Comparison of ENCODE assay signal across 8 mouse cellular contexts in genomic region chr6:124744755-124745321, GRCm38 (mm10). TPM values are rescaled to one million over a fixed set of nuclear protein-coding genes. Genes with fewer than 3 reads are reported as not detected.
A peak's percentile ranks its signal among the peaks of the same experiment; 100 is the strongest.
DNase-seq lines count a peak whose midpoint lies in the region; ATAC-seq and TF ChIP-seq lines count a peak whose summit lies in the region.

No protein-coding gene starts in this region.

- H3K27ac ChIP-seq in thymus, adult 2 months (ENCODE audit: control insufficient read depth, insufficient read depth, low read length): no peak overlapping the region
- H3K27ac ChIP-seq in intestine, postnatal 0 days (ENCODE audit: low read depth, low read length): no peak overlapping the region

- no peaks in the 10 kb centered on the region for H3K9me3 ChIP-seq in intestine, postnatal 0 days (ENCODE audit: control insufficient read depth)

- no peak for TF ChIP-seq CTCF in thymus, adult 2 months (IDR thresholded peaks at IDR 0.05; ENCODE audit: borderline replicate concordance, control insufficient read depth, extremely low read depth, insufficient read depth, low read length, poor library complexity)
- TF ChIP-seq CTCF in intestine, postnatal 0 days (IDR thresholded peaks at IDR 0.05; ENCODE audit: low read depth): no peak

- ATAC-seq in intestine, postnatal 0 days: no peak

- no peaks in the 10 kb centered on the region for H3K36me3 ChIP-seq in thymus, adult 2 months (ENCODE audit: control insufficient read depth, insufficient read depth, low read length)
- peaks cover 45% of the 10 kb centered on the region for H3K36me3 ChIP-seq in intestine, postnatal 0 days (ENCODE audit: control insufficient read depth, insufficient read depth)
- H3K36me3 ChIP-seq in myocyte (ENCODE audit: control insufficient read depth, insufficient read depth): peaks cover 4% of the 10 kb centered on the region

- intact Hi-C loops in gastrocnemius, postnatal 14 days (cut with DNase I; ENCODE audit: low total_unique reads): loop anchor here (5.0 kb wide), 1 partner anchor 33 kb away; the partner anchor contains the start of genes Emg1 and Phb2
- intact Hi-C loops in gastrocnemius, postnatal 36 days (cut with DNase I): no loop called here

- H3K4me1 ChIP-seq in thymus, adult 2 months (replicated peaks; ENCODE audit: control insufficient read depth, insufficient read depth, low read length): peaks cover 25% of the 10 kb centered on the region
- 0 out of 2 replicates have a peak, but pooled peaks cover 5% of the 10 kb centered on the region for H3K4me1 ChIP-seq in intestine, postnatal 0 days (replicated peaks; ENCODE audit: control insufficient read depth, insufficient read depth, low read length)

- 0 out of 2 replicates have a peak overlapping the region, but pooled peaks have one; percentile 11 for H3K4me3 ChIP-seq in thymus, adult 2 months (ENCODE audit: control insufficient read depth, insufficient read depth, low read length)
- peak overlapping the region; percentile 55; the same call in 1 of the 2 replicates for H3K4me3 ChIP-seq in intestine, postnatal 0 days (ENCODE audit: low read depth, low read length)
- H3K4me3 ChIP-seq in myocyte: peak overlapping the region; percentile 22

- no peaks in the 10 kb centered on the region for H3K27me3 ChIP-seq in thymus, adult 2 months (ENCODE audit: control insufficient read depth, insufficient read depth, low read length)
- no peaks in the 10 kb centered on the region for H3K27me3 ChIP-seq in intestine, postnatal 0 days (replicated peaks; ENCODE audit: control insufficient read depth, insufficient read depth, low read length)
- H3K27me3 ChIP-seq in myocyte (ENCODE audit: control insufficient read depth, insufficient read depth, insufficient read length): no peaks in the 10 kb centered on the region

- H3K79me2 ChIP-seq in myocyte (ENCODE audit: control insufficient read depth, insufficient read depth): peaks cover 2% of the 10 kb centered on the region

- H3K9ac ChIP-seq in intestine, postnatal 0 days (ENCODE audit: low read depth, low read length): 0 out of 2 replicates have a peak overlapping the region, but pooled peaks have one; percentile 82

- peak; percentile 18 for DNase-seq in gastrocnemius, postnatal 14 days
- no peak for DNase-seq in gastrocnemius, postnatal 36 days
- DNase-seq in thymus, adult 2 months: no peak
- no peak for DNase-seq in thymus, postnatal 25 days
- no peak for DNase-seq in layer of hippocampus, postnatal 25 days (ENCODE audit: extremely low spot score in 1 of 2, low spot score in 1 of 2)
- DNase-seq in layer of hippocampus, adult 18-20 months (ENCODE audit: low spot score in 2 of 2): no peak

- H3ac ChIP-seq in myocyte (ENCODE audit: control insufficient read depth, insufficient read length): peak overlapping the region; percentile 33

- WGBS in thymus, adult 2 months: 74% methylated on average over 26 of the region's 26 CpGs
- WGBS in intestine, postnatal 0 days: 70% methylated on average over 26 of the region's 26 CpGs

- TF ChIP-seq POLR2A in thymus, adult 2 months (IDR thresholded peaks at IDR 0.05; ENCODE audit: control insufficient read depth, extremely low read depth, insufficient read depth, low read length, poor library complexity): no peak
- TF ChIP-seq POLR2A in myocyte (IDR thresholded peaks at IDR 0.05; ENCODE audit: insufficient read length, low read depth): no peak

- peak overlapping the region; percentile 98 for H3K4me2 ChIP-seq in intestine, postnatal 0 days (replicated peaks; ENCODE audit: low read depth)
- H3K4me2 ChIP-seq in myocyte (ENCODE audit: low read depth): peak overlapping the region; percentile 58

TF ChIP-seq in myocyte, 11 proteins besides CTCF, POLR2A, EP300 and RAD21:
- no peak for TF ChIP-seq MAX (IDR thresholded peaks at IDR 0.05; ENCODE audit: low read depth)
- TF ChIP-seq SRF (IDR thresholded peaks at IDR 0.05; ENCODE audit: control insufficient read depth, insufficient read length, low read depth): no peak
- no peak for TF ChIP-seq MYOG (IDR thresholded peaks at IDR 0.05; ENCODE audit: control insufficient read depth in 1 of 3, insufficient read depth in 1 of 3, insufficient read length in 2 of 3, low read depth in 2 of 3)
- peak; percentile 79 for TF ChIP-seq POLR2AphosphoS2 (IDR thresholded peaks at IDR 0.05; ENCODE audit: insufficient read length, low read depth)
- no peak for TF ChIP-seq E2F4 (IDR thresholded peaks at IDR 0.05; ENCODE audit: insufficient read depth)

RNA-seq across cellular contexts. Expression of gene Grcc10, which starts 3.7 kb away (rescaled TPM):
- total RNA-seq in gastrocnemius, postnatal 14 days (2021): 100 to 1,000 TPM; 207 to 228 TPM
- 100 to 1,000 TPM; 150 to 160 TPM for total RNA-seq in gastrocnemius, postnatal 36 days (2021)
- 265 and 352 TPM in 2 replicates for polyA plus RNA-seq in thymus, adult 2 months (2012; rRNA removed)
- 238 and 259 TPM in 2 replicates for polyA plus RNA-seq in intestine, postnatal 0 days (2015; fragmentation: Nextera tagmentation; extraction: Ambion mirVana)
- polyA plus RNA-seq in myocyte (2012; fragmentation: generic; extraction: Trizol): 287 TPM
- 100 to 1,000 TPM; 350 to 372 TPM for total RNA-seq in layer of hippocampus, postnatal 25 days (2021)
- total RNA-seq in layer of hippocampus, adult 18-20 months (2021): 100 to 1,000 TPM; 358 to 368 TPM

RNA-seq across cellular contexts. Expression of gene Ptpn6, which starts 6.3 kb away (rescaled TPM):
- total RNA-seq in gastrocnemius, postnatal 14 days (2021): 1 to 10 TPM; 1.7 to 1.9 TPM
- total RNA-seq in gastrocnemius, postnatal 36 days (2021): 1 to 10 TPM in 1 of 2 experiments, under 1 TPM in 1; 0.64 to 2.5 TPM
- 210 and 212 TPM in 2 replicates for polyA plus RNA-seq in thymus, adult 2 months (2012; rRNA removed)
- 17.4 TPM in 2 replicates for polyA plus RNA-seq in intestine, postnatal 0 days (2015; fragmentation: Nextera tagmentation; extraction: Ambion mirVana)
- 3.1 TPM for polyA plus RNA-seq in myocyte (2012; fragmentation: generic; extraction: Trizol)
- 1 to 10 TPM; 2.9 to 4.0 TPM for total RNA-seq in layer of hippocampus, postnatal 25 days (2021)
- total RNA-seq in layer of hippocampus, adult 18-20 months (2021): 1 to 10 TPM; 4.1 to 4.6 TPM

RNA-seq across cellular contexts. Expression of gene Gm45234, which starts 11.0 kb away (rescaled TPM):
- total RNA-seq in gastrocnemius, postnatal 14 days (2021): not detected
- total RNA-seq in gastrocnemius, postnatal 36 days (2021): under 1 TPM in 1 of 2 experiments, not detected in 1; 0.08 TPM
- not detected in 2 replicates for polyA plus RNA-seq in thymus, adult 2 months (2012; rRNA removed)
- polyA plus RNA-seq in intestine, postnatal 0 days (2015; fragmentation: Nextera tagmentation; extraction: Ambion mirVana): not detected in 2 replicates
- polyA plus RNA-seq in myocyte (2012; fragmentation: generic; extraction: Trizol): not detected
- under 1 TPM in 1 of 2 experiments, not detected in 1; 0.71 TPM for total RNA-seq in layer of hippocampus, postnatal 25 days (2021)
- total RNA-seq in layer of hippocampus, adult 18-20 months (2021): not detected

RNA-seq across cellular contexts. Expression of gene Atn1, which starts 11.5 kb away (rescaled TPM):
- total RNA-seq in gastrocnemius, postnatal 14 days (2021): 10 to 100 TPM; 30.8 to 35.8 TPM
- total RNA-seq in gastrocnemius, postnatal 36 days (2021): 10 to 100 TPM; 38.3 to 40.7 TPM
- polyA plus RNA-seq in thymus, adult 2 months (2012; rRNA removed): 48.3 and 51.6 TPM in 2 replicates
- polyA plus RNA-seq in intestine, postnatal 0 days (2015; fragmentation: Nextera tagmentation; extraction: Ambion mirVana): 7.6 and 8.4 TPM in 2 replicates
- polyA plus RNA-seq in myocyte (2012; fragmentation: generic; extraction: Trizol): 39.4 TPM
- total RNA-seq in layer of hippocampus, postnatal 25 days (2021): 100 to 1,000 TPM; 134 to 159 TPM
- total RNA-seq in layer of hippocampus, adult 18-20 months (2021): 100 to 1,000 TPM; 161 to 181 TPM

RNA-seq across cellular contexts. Expression of gene Eno2, which starts 24.6 kb away (rescaled TPM):
- total RNA-seq in gastrocnemius, postnatal 14 days (2021): 1 to 10 TPM; 1.9 to 2.3 TPM
- 1 to 10 TPM; 1.4 to 1.8 TPM for total RNA-seq in gastrocnemius, postnatal 36 days (2021)
- 10.2 and 12.9 TPM in 2 replicates for polyA plus RNA-seq in thymus, adult 2 months (2012; rRNA removed)
- 3.5 and 4.6 TPM in 2 replicates for polyA plus RNA-seq in intestine, postnatal 0 days (2015; fragmentation: Nextera tagmentation; extraction: Ambion mirVana)
- 19.5 TPM for polyA plus RNA-seq in myocyte (2012; fragmentation: generic; extraction: Trizol)
- total RNA-seq in layer of hippocampus, postnatal 25 days (2021): 1,000 to 10,000 TPM in 1 of 2 experiments, 100 to 1,000 TPM in 1; 947 to 1,030 TPM
- 1,000 to 10,000 TPM; 1,059 TPM for total RNA-seq in layer of hippocampus, adult 18-20 months (2021)
